Mouse (Mus musculus) adrenal gland, postnatal 4 days (tissue): ENCODE data around the gene Slc6a20a. TPM values are rescaled to one million over a fixed set of nuclear protein-coding genes. Genes with fewer than 3 reads are reported as not detected.

Source experiments
- DNase-seq, 2 experiments: peaks; one replicate each; pipeline ENCODE4 v3.0.0; 2021 to 2022; ENCODE audit warnings: low spot score in 2 of 2, mixed read lengths in 2 of 2
- total RNA-seq, 2 experiments: library from RNA; stranded (reverse); gene quantifications; 2 replicates each; pipeline ENCODE4 v1.2.3; 2021

The Slc6a20a gene
- total RNA-seq, 2 experiments from 2014 or later: 0.28 to 1.1 TPM

DNA sequence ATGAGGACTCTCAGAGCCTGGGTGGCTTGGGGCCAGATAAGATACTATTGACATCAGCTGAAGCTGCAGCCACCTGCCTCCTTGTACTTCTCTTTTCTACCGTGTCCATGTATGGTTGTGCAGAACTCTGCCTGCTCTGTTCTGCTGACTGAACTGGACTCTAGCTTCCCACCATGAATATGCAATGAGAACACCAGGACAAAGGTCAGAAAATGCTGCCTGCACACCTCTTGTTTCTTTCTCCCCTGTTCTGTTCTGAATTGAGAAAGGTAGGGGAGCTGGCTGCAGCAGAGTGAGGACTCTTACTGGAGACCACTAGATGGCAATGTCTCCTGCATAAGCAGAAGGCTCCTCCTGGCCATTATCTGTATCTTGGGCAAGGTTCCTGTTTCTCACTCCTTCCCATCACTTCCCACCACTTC is 40.0 kb downstream of the Slc6a20a start:
- DNase-seq: no peak

DNA sequence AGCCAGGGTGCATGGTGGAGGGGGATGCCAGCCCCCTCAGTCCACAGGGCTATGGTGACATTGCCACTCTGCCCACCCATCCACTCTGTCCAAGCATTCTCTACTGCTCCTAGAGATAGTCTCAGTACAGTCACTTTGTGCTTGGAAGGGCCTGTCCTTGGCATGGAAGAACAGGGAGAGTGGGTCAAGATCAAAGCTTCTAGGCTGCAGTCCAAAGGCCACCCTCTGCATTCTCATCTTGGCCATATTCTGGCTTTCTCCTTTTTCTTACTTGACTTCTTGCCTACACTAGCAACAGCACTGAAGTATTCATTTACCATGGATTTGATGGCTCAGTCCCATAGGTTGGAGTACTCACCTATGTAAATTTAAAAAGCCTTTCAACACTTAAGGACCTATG is 40.5 kb downstream of the Slc6a20a start:
- no peak for DNase-seq

DNA sequence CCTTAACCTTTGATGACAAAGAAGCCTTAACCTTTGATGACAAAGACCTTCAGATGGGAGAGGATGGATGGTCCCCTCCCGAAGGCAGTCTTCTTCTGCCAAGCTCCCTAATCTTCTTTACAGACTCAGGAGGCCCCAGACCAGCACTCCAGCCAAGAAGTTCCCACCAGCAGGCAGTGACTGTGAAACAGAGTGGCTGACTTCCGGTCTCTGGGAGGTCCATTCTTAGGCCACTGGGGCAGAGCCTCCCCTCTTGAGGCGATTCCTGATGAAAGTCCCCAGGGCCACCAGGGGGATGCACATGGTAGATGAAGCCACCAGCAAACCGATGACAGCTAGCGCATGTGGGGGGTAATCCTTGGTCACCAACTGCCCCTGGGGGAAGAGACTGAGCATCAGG is 41.9 kb downstream of the Slc6a20a start:
- no peak for DNase-seq

DNA sequence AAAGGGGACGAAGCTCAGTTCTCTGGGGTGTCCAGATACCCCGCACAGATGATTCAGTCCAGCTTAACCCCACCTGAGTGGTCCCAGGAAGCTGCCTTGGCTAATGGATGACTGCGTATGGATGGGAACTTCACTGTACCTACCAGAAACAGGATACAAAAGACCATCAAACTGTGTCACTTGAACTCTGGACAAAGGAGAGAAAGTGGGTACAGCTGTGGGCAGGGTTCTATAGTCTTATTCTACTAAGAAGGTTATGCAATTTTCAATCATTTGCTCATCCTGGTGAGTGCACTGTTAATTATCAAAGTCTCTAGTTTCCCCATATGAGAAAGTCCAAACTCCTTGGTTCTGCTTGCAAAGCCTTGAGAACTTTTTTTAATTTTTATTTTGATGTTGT is 45.7 kb downstream of the Slc6a20a start:
- DNase-seq: no peak

DNA sequence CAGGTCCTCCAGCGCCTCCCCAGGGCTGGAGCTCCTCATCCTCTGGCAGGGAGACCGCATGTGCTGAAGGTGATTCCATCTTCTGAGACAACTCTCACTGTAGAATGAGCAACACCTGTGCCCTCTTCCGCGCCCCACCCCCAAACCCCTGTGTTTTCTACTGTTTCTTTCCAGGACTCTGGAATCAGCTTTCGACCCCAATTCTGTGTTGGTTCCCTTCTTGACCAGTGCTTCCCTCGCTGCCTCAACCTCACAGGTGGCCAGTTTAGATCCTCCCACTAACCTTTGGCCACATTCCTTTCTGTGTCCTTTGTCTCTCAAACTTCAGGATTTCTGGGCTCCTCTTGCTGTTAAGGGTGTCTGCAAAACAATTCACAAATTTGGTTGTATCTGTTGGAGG is 46.4 kb downstream of the Slc6a20a start, which contains the start of gene Slc6a20b:
TSS of gene Slc6a20b (minus strand) at position 285 of the 400 bp plus-strand sequence.
- no peak for DNase-seq

DNA sequence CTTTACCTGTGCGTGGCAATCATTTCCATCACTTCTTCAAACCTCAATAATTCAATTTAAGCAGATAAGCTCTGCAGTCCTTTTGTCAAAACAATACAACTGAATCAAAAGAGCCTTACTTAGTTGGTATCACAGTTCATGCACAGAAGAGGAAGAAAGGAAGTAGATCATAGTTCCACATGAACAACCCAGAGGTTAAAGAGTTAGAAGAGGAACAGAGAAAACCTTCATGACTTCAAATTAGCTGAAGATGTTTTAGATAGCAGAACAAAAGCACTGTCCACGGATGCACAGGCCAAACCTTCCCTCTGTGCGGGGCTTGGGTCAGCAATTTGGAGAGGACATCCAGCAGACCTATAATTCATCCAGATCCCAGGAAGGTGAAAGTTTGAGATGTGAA is 47.0 kb downstream of the Slc6a20a start:
- DNase-seq: no peak

DNA sequence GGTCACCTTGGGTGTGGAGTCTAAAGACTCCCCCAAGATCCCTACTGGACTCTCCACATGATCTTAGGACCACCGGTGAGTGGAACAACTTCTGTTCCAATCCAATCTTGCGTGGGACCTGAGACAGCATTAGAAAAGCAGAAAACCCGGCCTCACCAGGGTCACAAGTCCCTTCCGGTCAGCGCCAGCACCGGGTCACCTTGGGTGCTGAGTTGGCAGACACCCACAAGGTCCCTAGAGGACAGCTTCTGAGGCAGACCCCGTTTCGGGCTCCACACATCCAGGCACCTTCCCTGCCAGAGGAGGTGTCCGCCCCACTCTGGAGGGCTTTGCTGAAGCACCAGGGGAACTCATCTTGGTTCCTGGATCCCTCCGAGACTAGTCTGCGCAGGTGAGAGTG is 52.9 kb downstream of the Slc6a20a start:
- DNase-seq: no peak

DNA sequence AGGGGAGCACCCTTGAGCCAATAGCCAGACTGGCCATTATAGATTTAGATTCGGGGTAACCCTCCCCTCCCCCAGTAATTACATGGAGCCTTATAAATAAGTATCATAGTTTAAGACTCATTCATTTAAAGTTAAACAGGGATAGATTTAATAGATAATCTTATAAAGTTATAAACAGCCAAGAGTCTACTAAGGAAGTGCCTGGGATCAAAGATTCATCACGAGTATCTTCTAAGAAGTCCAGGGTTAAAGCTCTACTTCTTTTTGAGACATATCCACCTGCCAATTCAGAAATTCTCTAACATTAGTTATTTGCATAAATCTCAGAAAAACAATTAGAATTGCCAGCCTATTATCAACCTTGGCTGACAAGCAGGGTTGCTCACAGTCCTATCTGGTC is 53.9 kb downstream of the Slc6a20a start:
- DNase-seq: no peak

DNA sequence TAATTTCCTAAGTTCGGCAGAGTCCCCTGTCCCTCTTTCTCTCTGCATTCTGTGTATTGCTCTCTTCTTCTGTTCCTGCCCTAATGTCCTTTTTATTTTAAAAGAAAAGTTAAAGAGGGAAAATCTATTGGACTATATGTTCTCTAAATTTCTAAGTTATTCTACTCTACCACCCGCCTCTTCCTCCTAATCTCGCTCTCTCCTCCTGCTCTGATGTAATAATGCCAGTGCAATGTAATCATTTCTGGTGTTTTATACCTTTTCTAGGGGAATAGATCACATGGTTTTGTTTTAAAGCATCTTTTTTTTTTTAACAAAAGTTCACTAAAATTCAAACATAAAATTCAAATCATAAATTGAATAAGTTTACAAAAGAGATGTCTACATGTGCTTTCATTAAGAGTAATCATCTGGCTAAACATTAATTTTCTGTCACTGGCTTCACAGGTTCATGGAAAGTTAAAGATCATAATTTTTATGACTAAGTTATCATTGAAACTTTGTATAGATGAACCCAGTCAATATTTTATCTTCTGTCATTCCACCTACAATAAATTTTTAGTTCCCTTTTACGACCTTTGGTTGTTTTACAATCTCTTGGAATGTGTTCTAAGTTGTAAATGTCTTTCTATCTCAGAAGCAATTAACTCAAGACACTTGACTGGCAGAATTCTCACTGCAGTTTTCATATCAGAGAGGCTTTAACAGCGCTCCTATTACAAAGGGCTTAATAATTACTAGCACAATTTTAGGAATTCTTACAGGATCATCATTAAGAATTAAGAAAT is 58.2 kb downstream of the Slc6a20a start:
- no peak for DNase-seq

DNA sequence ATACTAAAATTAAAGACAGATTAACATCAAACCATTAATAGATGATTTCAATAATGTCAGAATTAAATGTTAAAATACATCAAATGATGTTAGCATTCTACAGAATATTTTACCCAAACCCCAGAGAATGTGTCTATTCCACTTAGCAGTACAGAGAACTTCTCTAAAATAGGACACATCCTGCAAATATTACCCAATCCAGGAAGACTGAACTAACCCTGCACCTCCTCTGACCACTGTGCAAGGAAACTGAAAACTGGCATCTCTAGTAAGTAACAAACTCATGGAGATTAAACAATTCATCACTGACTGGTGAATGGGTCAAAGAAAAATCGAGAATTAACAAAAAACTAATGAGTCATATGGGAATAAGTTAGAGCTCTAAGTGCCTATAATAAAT is 77.2 kb downstream of the Slc6a20a start:
- no peak for DNase-seq

DNA sequence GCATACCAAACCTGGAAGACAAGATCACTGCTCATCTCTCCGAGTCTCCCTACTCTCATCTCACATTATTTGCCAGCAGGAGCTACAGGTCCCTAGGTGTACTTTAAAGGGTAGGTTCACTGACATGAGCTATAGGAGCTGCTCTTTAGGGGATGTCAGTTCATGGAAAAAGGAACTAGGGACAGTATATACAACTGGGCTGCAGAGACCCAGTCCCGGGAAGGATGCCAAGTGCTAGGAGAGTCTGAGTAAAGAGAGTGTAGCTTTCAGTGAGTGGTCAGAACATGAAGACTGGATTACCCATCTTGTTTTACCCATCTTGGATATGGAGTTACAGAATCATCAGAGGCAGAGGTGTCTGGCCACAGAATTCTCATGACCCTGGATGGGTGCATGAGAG is 81.3 kb downstream of the Slc6a20a start:
- no peak for DNase-seq

DNA sequence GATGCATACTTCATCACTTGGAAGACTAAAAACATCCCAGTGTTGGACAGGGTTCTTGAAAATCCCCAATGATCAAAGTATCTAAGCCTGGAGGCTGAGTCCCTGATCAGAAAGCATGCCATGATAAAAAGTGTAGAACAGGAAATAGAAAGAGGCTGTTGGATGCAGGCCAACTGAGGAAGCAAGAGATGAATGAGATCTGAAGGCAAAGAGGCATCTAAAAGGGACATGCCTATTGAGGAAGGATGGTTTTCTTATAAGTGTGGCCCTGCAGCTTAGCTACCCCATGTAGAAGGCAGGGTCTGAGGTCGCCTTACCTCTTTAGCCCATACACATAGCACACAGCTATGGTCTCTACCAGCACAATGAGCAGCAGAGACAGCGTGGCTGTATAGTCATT is 81.8 kb downstream of the Slc6a20a start:
- DNase-seq: no peak

DNA sequence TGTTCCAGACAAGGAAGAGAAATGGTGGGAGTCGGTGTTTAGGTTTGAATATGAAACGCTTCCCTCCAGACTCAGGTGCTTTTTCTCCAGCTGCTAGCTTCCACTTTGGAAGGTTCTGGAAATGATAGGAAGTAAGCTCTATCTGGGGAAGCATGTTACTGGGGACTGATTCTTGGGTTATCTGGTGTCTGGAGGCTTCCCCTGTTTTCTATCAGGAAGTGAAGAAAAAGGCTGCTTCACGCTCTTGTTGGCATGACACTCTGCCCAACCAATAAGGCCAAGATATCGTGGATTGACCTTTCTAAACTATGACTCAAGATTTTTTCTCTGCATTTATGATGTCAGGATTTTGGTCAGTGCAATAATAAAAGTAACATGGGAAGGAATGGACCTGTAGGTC is 83.5 kb downstream of the Slc6a20a start:
- DNase-seq: no peak

DNA sequence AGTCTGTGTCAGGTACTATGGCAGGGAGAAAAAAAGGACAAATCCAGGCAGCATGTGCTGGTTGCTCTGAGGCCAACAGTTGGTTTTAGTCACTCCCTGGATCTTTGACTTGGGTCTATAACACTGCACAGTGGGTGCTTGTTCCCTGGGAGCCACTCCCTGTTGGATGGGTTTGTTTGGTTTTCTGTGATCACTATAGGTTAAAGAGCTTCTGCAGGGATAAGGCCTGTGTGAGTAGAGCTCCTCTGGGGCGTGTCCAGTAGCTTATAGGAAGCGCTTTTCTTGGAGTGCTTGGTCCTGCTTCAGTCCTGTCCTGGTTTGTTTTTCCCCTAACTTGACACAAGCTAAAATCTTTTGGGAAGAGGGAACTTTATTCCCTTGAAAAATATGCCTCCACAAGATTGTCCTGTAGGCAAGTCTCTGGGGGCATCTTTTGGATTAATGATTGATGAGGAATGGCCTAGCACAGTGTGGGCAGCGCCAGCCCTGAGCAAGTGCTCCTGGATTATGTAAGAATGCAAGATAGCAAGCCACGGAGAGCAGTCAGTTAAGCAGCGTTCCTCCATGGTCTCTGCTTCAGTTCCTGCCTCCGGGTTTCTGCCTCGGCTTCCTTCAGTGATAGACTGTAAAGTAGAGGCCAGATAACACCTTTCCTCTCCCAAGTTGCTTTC is 89.3 kb downstream of the Slc6a20a start:
- DNase-seq: no peak

Other genes with a start within 250 kb of the Slc6a20a start
- gene Limd1, start 200.2 kb downstream of the Slc6a20a start, total RNA-seq: 10 to 100 TPM; 41.7 to 47.3 TPM
- gene Sacm1l, start 149.1 kb downstream of the Slc6a20a start, total RNA-seq: 10 to 100 TPM; 47.0 to 59.8 TPM
- gene Slc6a20b, start 46.3 kb downstream of the Slc6a20a start, total RNA-seq: 1 to 10 TPM in 1 of 2 experiments, under 1 TPM in 1; 0.14 to 3.0 TPM
- under 1 TPM in 1 of 2 experiments, not detected in 1; 0.17 TPM for gene Ccr9, start 446 bp downstream of the Slc6a20a start, total RNA-seq
- 10 to 100 TPM; 48.1 to 52.3 TPM for gene Lztfl1, start 38.8 kb upstream of the Slc6a20a start, total RNA-seq
- not detected for gene Cxcr6, start 127.6 kb upstream of the Slc6a20a start, total RNA-seq
- 10 to 100 TPM; 61.5 to 63.9 TPM for gene Fyco1, start 173.0 kb upstream of the Slc6a20a start, total RNA-seq
- under 1 TPM in 1 of 2 experiments, not detected in 1; 0.11 TPM for gene Xcr1, start 183.1 kb upstream of the Slc6a20a start, total RNA-seq